Mouse (Mus musculus): ENCODE data around the gene Il17f.

DNA sequence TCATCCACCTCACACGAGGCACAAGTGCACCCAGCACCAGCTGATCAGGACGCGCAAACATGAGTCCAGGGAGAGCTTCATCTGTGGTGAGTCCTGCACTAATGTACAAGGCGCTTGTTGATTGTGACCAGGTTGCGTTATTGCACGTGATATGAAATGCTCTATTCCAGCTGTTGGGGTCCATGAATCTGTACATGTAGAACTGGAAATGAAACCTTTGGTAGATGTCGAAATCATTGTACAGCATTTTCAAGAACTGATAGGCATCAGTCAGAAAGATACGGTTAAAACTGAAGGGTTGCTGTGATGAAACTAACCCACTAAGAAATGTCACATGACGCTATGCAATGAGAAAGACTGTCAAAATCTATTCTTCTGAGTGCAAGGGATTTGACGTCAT, 59.5 kb downstream of the Il17f start, which contains the start of gene Il17a:
- TF ChIP-seq CTCF (IDR thresholded peaks at IDR 0.05): no peak
- no peak for TF ChIP-seq POLR2A (IDR thresholded peaks at IDR 0.05; ENCODE audit: insufficient read depth, low read depth, low read length)
- TF ChIP-seq EP300 (IDR thresholded peaks at IDR 0.05; ENCODE audit: insufficient read depth, low read depth, low read length): no peak
